Mouse (Mus musculus): ENCODE data around the gene Wnt11.
A peak's percentile ranks its signal among the peaks of the same experiment; 100 is the strongest.

Wnt11 gene

DNA sequence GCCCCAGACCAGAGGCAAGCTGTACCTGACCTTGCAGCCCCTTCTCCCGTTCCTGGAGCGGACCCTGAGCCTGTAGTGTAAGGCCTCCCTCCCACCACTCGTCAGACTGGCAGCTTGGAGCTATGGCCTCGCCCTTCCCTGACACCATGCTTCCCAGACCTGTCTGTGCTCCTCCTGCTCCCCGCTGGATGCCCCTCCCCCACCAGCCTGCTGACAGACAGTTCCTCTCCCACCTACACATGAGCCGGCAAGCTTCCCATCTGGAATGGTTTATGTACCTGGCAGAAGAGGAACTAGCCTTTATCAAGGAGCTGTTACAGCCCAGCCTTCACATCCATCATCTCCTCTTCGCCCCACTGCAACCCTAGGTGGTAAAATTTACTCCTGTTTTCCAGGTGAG lies 6.0 kb upstream of the Wnt11 start:
- DNase-seq (ENCODE audit: low spot score in 2 of 2) = no peak

DNA sequence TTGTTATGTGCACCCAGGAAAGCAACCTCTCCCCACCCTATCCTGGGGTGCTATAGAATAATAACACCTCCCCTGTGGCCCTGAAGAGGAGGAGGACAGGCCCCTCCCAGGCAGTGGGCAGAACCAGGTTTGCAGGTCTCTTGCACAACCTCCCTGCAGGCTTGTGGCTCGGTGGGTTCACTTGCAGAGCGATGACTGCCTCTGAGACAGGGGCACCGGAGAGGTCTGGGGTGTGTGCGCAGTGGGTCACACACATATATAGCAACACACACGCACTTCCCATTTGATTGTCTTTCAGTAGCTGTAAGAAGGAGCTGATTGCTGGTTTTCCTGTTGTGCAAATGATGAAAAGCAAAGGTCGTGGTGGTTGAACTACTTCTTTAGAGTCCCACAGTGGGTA lies 3.6 kb upstream of the Wnt11 start:
- no peak for DNase-seq (ENCODE audit: low spot score in 2 of 2)

DNA sequence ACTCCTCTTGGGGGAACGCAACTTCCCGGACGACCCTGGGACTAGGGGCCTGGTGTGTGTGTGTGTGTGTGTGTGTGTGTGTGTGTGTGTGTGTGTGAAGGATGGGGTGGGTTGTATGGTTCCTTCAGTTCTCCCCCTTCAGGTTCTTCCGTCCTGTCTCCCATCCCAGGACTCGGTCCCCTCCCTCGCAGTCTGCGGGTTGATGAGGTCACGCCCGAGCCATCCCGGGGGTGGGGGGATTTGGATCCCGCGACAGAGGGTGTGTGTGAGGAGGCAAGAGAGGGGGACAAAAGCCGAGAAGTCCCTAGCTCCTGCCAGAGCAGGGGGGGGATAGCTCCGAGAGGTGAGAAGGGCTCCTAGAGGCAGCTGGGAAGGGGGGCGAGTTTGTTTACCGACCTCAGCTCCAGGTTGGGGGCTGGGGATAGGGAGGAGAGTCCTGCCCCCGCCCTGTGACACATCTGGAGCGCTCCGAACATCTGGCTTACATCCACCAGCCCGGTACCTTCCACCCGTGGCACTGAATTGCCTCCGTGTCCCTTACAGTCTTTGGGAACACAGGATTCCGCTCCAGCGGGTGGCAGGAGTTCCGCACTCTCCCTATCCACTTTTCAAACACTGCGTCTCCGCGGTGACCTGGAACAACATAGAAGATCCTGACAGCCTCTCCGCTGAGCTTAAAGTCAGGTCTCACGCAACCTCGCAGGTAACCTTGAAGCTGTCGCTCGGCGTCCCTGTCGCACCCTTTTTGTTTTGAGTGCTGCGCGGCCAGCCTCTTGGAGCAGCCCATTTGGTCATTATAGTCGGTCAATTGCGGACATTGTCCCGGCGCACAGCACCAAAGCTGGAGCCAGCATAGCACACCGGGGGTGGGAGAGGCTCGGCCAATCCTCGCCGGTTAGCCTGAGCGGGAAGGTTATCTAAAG lies 868 bp downstream of the Wnt11 start:
- peak in 1 of 2 experiments; percentile 48 for DNase-seq (ENCODE audit: low spot score in 2 of 2)

DNA sequence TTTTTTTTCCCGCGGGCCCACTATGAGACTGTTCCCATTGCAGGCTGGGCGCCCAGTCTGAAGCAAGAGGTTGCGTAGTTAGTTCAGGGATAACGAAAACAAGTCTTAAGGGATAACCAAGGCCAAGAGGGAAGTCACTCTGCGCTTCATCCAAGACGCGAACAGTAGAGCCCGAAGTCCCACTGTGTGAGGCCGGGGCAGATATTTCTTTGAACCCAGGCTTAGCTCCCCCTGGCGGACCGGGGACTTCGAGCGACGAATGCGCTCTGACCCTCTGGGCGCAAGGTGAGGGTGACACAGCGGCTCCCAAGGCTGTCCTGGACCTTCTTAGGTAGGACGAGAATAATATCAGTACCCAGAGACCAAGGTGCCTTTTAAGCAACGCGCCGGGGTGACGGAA lies 1.7 kb downstream of the Wnt11 start:
- DNase-seq (ENCODE audit: low spot score in 2 of 2) = peak; percentile 60 to 76

DNA sequence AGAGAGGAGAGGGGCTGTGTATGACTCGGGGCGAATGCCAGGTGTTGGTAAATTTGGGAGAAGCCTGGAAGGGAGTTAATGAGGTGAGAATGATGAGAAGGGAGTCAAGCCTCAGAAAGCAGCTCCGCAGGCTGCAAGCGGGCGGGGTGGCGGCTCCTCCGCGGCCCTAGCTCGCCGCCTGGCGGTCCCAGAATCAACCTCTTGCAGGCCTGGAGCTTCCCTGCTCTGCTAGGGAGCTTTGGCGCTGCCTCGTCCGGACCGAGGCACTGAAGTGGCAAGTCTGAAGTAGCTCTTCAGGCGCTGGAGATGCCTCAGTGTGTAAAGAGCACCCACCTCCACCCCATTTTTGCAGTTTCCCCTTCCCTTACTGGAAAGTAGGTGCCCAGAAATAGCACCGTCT lies 3.0 kb downstream of the Wnt11 start:
- peak; percentile 76 to 81 for DNase-seq (ENCODE audit: low spot score in 2 of 2)

DNA sequence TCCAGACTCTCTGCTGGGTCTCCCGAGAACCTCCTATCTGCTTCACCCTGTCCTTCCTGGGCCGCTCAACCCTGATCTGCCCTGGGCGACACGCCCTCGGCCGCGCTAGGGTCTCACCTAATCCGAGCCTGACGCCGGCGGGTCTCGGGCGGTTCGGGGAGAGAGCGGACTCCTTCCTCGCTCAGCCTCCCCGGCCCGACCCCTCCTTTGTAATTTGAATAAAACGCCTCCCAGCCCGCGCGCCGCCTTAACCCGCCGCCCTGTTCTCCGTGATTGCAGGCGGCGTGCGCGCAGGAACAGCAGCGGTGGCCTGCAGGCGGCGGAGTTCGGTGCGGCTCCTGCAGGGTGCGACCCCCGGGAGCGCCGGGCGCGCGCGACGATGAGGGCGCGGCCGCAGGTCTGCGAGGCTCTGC lies 3.8 kb downstream of the Wnt11 start:
- DNase-seq (ENCODE audit: low spot score in 2 of 2) = peak; percentile 60 to 64

DNA sequence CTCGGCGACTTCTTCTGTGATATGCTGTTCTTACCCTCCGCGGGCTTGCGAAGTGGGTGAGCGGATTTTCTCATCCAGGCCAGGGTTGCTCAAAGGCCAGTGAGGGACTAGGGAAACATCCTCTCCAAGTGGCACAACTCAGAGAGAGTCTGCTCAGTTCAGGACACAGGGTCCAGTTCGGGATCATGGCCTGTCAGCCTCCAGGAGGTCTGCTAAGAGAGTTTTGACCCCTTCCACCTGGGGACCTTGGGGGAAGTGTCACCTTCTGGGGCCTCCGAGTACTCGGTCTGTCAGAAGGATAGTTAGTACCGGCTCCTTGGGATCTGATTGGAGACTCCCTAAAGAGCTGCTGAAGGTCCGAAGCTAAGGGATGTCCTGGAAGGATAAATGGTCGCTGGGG lies 4.4 kb downstream of the Wnt11 start:
- DNase-seq (ENCODE audit: low spot score in 2 of 2) = no peak

DNA sequence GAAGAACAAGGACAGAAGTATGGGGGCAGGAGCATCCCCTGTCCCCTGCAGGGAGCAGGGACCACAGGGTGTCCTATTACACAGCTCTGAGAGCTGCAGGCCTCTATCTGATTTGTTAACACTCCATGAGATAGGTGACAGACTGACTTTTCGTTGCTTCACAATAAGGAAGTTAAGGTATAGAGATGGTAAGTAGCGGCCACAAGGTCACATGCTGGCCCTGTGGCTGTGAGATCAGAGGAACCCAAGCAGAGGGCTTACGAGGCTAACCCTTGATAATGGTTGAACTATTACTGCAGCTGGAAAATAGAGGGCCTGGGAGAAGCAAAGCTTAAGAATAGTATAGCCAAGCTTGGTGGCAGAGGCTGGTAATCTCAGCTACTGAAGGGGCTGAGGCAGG lies 5.9 kb downstream of the Wnt11 start:
- no peak for DNase-seq (ENCODE audit: low spot score in 2 of 2)

DNA sequence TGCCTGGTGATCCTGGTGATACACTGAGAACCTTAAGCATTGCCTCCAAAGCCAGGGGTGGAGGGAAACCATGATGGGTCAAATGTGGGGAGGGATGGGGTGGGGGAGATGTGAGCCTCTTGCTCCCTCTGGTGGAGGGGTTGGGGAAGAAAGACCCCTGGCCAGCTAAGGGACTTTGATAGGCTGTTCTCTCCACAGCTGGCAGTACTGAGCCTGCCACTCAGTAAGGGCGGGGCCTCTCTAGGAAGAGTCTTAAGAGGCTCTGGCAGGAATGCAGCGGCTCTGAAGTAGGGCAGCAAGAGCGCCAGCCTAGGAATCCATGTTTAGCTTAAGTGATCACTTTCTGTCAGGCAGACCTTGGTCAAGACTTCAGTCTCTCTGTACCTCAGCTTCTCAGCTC lies 6.9 kb downstream of the Wnt11 start:
- DNase-seq (ENCODE audit: low spot score in 2 of 2) = no peak

DNA sequence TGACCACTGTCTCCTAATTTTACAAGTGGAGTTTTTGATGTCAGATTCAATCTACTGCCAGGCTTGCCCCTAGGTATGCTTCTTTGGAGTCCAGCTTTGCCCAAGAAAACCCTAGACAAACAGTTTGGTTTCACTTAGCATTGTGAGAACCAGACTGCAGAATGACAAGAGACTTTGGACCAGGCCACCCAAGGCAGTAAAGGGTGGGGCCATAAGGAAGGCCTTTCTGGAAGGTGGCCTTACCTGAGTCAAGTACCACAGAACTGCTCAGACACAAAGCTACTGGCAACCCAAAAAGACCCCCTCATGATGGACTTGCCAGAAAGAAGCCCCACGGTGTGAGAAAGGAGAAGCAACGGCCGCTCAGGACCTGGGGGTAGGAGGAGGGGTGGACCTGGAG lies 8.1 kb downstream of the Wnt11 start:
- no peak for DNase-seq (ENCODE audit: low spot score in 2 of 2)

DNA sequence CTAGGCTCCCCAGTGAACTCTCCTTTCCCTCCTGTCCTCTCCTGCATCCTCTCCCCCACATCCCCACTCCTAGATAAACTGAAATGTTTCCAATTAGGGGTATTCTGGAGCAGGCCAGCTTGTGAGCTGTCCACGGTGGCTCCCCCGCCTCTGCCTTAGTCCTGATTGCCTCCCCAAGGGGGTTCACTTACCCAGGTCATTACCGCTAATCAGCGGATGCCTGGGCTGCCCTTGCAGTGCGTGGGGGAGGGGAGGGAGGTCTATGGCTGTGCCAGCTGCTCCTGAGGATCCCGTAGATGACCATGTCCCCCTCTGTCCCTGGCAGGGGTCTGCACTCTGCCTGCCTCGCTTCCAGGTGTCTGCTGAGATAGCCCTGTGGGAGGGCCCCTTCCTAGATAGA lies 8.7 kb downstream of the Wnt11 start:
- no peak for DNase-seq (ENCODE audit: low spot score in 2 of 2)

DNA sequence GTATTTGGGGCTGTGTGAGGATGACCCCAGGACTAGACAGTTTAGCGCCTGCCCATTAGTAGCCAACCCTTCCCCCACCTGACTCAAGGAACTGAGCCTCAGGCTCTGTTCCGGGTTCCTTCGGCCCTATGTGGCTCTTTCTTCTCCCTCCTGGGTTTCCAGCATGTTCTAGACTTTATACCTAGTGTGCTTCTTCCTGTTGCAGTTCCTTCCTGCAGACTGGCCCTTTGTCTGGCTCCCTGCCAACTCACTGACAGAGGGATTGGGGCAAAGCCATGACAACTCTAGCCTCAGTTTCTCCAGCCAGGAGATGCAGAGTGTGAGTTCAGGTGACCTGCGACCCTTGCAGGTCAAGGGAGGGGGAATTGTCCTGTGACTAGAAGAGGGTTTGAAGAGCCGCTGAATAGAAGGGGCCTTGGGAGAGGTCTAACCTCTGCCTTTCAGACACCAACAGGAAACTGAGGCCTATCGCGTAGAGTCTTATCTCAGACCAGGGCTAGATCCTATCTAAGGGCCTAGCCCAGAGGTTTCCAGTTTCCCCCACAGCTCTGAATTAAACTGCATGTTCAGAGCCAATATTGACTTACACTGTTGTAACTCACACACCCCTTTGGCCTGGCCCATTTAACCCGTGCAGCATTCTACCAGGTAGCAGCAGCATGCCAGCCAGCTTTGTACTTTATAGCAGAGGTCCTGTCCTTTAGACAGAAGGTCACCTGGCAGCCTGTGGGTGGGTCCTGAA lies 14.2 kb downstream of the Wnt11 start:
- peak; percentile 35 to 36 for DNase-seq (ENCODE audit: low spot score in 2 of 2)

DNA sequence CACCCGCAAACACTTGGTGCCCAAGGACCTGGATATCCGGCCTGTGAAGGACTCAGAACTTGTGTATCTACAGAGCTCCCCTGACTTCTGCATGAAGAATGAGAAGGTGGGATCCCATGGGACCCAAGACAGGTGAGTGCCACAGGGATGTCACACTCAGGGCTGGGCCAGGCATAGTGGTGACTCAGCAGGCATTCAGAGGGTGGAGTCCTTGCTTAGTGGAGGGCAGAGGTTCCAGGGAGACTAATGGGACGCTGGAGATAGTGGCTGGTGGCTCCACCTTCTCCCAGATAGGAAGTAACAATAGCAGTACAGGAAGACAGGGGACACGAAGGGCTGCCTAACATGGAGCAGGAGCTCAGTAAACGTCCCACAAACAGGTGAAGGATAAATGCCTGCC lies 15.5 kb downstream of the Wnt11 start:
- DNase-seq (ENCODE audit: low spot score in 2 of 2) = no peak

DNA sequence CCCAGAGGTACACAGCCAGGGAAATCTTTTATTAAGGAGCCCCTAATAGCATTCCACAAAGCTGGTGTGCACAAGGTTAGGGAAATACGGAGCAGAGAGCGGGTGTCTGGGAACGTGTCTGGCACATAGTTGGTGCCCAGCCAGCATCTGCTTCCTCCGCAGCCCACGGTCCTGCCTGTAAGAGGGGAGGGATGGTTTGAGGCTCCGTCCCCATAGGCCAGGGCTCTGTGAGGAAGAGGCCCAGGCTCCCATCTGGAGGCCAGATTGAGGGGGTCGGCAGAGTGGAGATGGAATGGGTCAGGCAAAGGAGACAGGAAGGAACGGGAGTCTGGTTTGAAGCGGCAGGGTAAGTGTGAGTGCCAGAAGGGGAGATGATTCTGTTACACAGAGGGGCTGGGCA lies 16.3 kb downstream of the Wnt11 start:
- no peak for DNase-seq (ENCODE audit: low spot score in 2 of 2)

DNA sequence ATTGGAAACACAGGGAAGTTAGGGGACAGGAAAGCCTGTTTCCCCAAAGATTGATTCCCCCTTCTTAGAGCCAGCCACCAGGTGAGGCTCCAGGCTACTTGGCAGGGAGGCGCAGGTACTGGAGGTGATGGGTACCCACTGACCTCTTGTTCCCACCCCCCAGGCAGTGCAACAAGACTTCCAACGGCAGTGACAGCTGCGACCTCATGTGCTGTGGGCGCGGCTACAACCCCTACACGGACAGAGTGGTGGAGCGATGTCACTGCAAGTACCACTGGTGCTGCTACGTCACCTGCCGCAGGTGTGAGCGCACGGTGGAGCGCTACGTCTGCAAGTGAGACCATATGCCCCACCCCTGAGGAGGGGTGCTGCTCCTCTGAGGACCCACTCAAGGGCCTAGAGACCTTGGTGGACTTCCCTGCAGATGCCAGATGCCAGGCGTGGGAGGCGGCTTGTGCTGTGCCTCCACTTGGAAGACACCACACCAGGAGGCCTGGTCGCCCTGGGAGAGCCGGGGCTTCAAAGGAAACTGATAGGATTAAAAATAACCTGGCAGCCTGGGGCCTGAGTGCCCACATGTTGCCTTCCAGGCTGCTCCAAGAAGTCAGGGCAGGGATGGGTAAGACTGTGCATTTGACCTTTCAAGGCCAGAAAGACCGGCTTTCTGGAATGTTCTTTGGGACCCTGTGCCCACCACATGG lies 18.2 kb downstream of the Wnt11 start:
- no peak for DNase-seq (ENCODE audit: low spot score in 2 of 2)

DNA sequence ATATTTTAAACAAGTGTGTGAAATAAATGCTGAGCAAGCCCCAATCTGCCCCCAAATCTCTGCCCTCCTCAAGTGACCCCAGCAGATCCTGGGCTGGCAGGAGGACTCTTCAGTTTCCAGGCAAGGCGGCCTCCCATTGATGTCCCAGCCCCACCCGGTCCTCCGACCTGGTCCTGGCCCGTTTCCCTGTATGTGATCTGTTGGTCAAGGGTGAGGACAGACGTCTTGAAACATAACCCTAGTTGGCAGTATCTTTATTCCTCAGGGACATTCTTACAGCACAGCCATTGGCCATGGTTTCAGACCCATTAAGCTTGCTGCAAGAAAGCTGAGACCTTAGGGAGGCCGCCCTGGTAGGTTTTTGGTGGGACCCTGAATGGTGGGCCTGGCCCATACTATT lies 18.9 kb downstream of the Wnt11 start:
- no peak for DNase-seq (ENCODE audit: low spot score in 2 of 2)

DNA sequence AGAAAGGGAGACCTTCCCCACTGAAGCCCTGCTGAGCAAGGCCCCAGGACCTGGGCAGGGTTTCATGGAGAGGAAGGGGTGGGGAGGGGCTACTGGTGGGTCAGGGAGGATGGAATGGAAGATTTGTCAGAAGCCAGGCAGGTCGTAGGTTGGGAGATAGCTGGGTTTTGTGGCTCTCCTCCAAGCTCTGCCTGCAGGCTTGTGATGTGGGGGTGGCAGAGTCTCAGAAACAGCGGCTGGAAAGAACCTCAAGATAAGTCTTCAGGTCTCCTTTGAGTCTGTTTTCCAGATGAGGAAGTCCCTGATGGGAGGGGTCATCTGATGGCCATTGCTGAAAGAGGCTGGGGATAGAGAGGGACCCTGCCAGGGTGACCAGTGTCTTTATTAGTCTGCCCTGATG lies 20.5 kb downstream of the Wnt11 start:
- no peak for DNase-seq (ENCODE audit: low spot score in 2 of 2)

DNA sequence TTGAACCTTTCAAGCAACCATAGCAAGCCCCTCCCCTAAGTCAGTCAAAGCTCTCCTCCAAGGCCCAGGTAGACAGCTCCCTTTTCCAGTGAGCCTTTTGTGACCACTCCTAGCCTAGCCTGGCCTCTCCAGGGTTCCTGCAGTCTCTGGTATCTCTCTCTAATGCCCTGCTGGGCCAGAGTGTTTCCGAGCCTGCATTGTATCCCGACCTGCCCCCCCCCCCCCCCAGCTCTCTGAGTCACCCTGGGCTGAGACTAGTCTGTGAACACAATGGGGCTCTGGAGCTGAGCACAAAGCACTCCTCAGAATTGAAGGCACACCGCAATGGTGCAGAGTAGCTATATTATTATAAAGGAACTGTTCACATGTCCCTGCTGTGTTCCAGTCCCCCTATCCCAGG lies 21.2 kb downstream of the Wnt11 start:
- DNase-seq (ENCODE audit: low spot score in 2 of 2) = no peak

DNA sequence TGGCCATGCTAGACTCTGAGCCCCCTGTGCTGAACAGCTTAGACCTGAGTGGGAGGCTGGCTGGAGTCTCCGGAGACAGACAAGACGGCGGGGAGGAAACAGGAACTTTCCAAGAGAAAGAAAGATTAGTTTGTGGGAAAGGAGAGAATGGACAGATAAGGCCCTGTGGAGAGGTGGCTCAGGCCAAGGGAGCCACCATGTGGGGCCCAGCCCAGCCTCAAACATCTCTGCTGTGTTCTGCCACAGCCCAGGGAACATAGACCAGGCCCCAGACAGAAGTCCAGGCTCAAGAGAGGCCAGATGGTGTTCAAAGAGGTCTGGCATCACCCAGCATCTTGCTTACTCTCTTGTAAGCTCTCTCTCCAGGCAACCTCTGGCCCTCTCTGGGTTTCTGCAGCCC lies 22.2 kb downstream of the Wnt11 start:
- DNase-seq (ENCODE audit: low spot score in 2 of 2) = no peak

DNA sequence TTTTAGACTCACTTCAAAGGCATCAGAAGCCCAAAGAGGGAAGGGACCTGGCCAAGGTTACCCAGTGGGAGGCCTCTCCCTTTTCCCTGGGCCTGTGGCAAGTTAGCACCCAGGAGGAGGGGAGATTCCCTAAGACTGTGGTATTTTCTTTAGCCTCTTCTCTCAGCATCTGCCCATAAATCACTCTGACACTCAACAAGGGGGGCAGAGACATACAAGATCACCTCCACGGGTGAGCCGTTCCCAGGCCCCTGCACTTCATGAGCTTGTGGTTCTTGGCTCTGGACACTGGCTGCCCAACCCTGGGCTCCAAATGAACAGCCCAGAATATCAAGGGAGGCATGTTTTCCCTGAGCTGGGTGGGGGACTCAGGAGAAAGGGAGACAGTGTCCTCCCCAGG lies 26.1 kb downstream of the Wnt11 start:
- DNase-seq (ENCODE audit: low spot score in 2 of 2) = no peak

DNA sequence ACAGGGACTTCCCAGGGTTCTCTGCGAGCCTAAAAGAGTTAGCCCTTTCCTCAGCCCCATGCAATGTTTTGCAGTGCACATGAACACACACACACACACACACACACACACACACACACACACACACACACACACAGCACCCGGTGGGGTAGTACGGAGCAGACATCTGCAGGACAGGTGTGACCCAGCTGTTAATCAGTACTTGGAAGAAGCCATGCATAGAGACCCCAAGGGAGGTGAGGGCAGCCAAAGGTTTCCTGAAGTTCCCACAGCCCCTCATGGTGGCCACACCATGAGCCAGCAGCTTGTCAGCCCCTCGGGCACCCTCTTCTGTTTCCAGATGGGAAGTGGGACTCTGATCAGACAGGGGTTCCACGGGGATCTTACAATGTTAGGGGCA lies 28.1 kb downstream of the Wnt11 start:
- DNase-seq (ENCODE audit: low spot score in 2 of 2) = no peak

DNA sequence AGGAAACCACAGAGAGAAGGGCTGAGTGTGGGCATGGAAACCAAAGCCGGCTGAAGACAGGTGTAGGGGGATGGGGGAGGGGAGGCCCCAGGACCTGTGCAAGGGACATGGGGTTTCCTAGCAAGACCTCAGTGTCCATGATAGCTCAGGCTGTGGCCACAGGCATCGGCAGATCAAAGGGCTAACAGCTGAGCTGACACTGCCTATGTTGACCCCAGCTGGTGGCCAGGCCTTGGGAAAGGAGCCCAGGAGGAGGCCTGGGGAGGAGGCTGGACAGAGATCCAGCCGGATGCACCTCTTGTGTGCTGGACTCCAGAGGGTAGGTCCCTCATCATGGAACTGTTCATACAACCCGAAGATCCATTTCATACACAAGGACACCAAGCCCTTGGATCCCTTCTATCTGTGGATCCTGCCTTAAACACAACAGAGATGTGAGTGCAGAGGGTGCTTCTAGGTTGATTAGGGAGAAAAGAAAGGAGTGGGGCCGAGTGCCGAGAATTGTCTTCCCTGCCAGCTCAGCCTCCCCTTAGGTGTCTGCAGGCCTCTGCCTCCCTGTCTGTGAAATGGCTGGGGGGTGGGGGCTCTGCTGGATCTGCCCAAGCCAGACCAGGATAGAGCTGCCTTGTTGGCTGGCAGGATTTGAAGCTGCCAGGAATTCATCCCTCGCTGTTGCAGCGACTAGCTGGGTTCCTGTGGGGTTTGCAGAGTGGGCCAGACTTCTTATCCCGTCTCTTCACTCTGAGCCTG lies 29.2 kb downstream of the Wnt11 start:
- no peak for DNase-seq (ENCODE audit: low spot score in 2 of 2)

Measured in urinary bladder, adult 18-20 months (tissue).